Mouse (Mus musculus) testis, adult 2 months (tissue): Measurements from ENCODE around the gene Hist1h2bb.

Experiments used
- CTCF ChIP-seq: fragments of 200-500 bp; IDR thresholded peaks from 2 replicates; pipeline ENCODE4 v1.5.1; 2012; ENCODE audit warnings: low read depth, mild to moderate bottlenecking, inconsistent platforms, low read length, moderate library complexity; ENCODE audit not compliant: control insufficient read depth, insufficient read depth, insufficient replicate concordance
- POLR2A ChIP-seq: fragments of 200-500 bp; IDR thresholded peaks from 2 replicates; pipeline ENCODE4 v1.6.1; 2012; ENCODE audit warnings: low read depth, mild to moderate bottlenecking, inconsistent platforms, low read length, moderate library complexity; ENCODE audit not compliant: control insufficient read depth

DNA sequence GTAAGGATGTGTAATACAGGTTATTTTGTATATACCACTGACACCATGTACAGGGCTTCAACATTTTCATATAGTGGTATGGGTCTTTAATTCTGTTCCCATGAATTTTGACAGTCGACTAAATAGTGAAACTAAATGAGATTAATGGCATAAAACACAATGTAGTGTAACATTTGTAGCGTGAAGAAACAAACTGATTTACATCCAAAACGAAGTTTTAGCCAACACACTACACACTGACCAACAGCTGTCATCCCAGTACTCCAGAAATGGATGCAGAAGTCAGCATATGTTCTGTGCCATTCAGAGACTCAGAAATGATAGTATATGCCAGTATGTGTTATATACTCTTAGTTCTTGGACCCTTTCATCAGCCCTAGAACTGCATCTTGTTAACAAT is 11.4 kb downstream of the Hist1h2bb start:
- no peak for TF ChIP-seq POLR2A
- no peak for TF ChIP-seq CTCF
